Mouse (Mus musculus) cerebellum, adult 11 months (tissue): ENCODE measurements around the gene Zbp1.
A peak's percentile ranks its signal among the peaks of the same experiment; 100 is the strongest.

Source experiments
- DNase-seq: peaks from one replicate; pipeline ENCODE4 v3.0.0; 2022

Zbp1 gene

GRCm38 (mm10) chr2:173218416-173219141 is at the start of gene Zbp1:
Gene Zbp1, minus strand, starts transcription at chr2:173218923.
- DNase-seq = no peak

- DNase-seq = no peak
Observed at GRCm38 (mm10) chr2:173267562-173267961, 48.8 kb upstream of the Zbp1 start.

GRCm38 (mm10) chr2:173266349-173267112 is 47.8 kb upstream of the Zbp1 start:
- DNase-seq = no peak

- no peak for DNase-seq
Observed at GRCm38 (mm10) chr2:173265468-173266265, 46.9 kb upstream of the Zbp1 start.

GRCm38 (mm10) chr2:173264467-173265128 is 45.9 kb upstream of the Zbp1 start:
- no peak for DNase-seq

GRCm38 (mm10) chr2:173263636-173264330 is 45.1 kb upstream of the Zbp1 start:
- DNase-seq = no peak

GRCm38 (mm10) chr2:173261497-173261896 is 42.8 kb upstream of the Zbp1 start:
- DNase-seq = no peak

- no peak for DNase-seq
Observed at GRCm38 (mm10) chr2:173258459-173259091, 39.9 kb upstream of the Zbp1 start.

- DNase-seq = peak; percentile 42
Observed at GRCm38 (mm10) chr2:173257610-173258009, 38.9 kb upstream of the Zbp1 start.

- DNase-seq = no peak
Observed at GRCm38 (mm10) chr2:173256552-173256949, 37.8 kb upstream of the Zbp1 start.

GRCm38 (mm10) chr2:173255810-173256551 is 37.3 kb upstream of the Zbp1 start:
- no peak for DNase-seq

- DNase-seq = no peak
Observed at GRCm38 (mm10) chr2:173253761-173254662, 35.3 kb upstream of the Zbp1 start.

GRCm38 (mm10) chr2:173251675-173252074 is 33.0 kb upstream of the Zbp1 start:
- no peak for DNase-seq

- DNase-seq = no peak
Observed at GRCm38 (mm10) chr2:173251133-173251532, 32.4 kb upstream of the Zbp1 start.

- no peak for DNase-seq
Observed at GRCm38 (mm10) chr2:173250411-173250810, 31.7 kb upstream of the Zbp1 start.

- DNase-seq = no peak
Observed at GRCm38 (mm10) chr2:173249965-173250364, 31.2 kb upstream of the Zbp1 start.

GRCm38 (mm10) chr2:173249386-173249785 is 30.7 kb upstream of the Zbp1 start:
- no peak for DNase-seq

- no peak for DNase-seq
Observed at GRCm38 (mm10) chr2:173248822-173249221, 30.1 kb upstream of the Zbp1 start.

- DNase-seq = no peak
Observed at GRCm38 (mm10) chr2:173247911-173248310, 29.2 kb upstream of the Zbp1 start.

GRCm38 (mm10) chr2:173247197-173247596 is 28.5 kb upstream of the Zbp1 start:
- no peak for DNase-seq
